Mouse (Mus musculus): ENCODE measurements around the gene Scn3a.

DNA sequence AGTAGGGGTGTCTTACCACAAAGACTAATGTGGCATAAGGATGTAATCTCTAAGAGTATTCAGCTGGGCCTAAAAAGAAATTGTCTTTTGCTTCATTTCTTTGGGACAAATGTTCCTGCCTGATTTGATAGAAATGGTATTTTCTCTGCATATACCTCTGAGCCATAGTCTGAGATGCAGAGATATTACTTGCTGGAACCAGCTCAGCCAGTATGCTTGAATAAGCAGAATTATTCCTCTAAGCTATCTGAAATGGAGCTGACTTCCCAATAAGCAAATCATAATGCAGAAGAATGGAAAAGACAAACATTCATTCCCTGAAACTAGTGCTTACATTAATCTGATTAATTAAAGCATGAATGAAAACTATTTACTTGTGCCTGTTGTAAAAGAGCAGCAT, 40.4 kb upstream of the Scn3a start:
- TF ChIP-seq CTCF (IDR thresholded peaks at IDR 0.05) (no peak), EP300 (IDR thresholded peaks at IDR 0.05) (no peak)
